Mouse (Mus musculus) adrenal gland, postnatal 4 days (tissue): Measurements from ENCODE around the gene Asphd1. TPM values are rescaled to one million over a fixed set of nuclear protein-coding genes. Genes with fewer than 3 reads are reported as not detected.
"Not testable (repeated sequence)": the region's sequence is repeated elsewhere in the genome, so short reads cannot be mapped to it uniquely, and the experiment has no call there.

Source experiments
- DNase-seq, 2 experiments: peaks; one replicate each; pipeline ENCODE4 v3.0.0; 2021 to 2022; ENCODE audit warnings: low spot score in 2 of 2, mixed read lengths in 2 of 2
- total RNA-seq, 2 experiments: library from RNA; stranded (reverse); gene quantifications; 2 replicates each; pipeline ENCODE4 v1.2.3; 2021

The Asphd1 gene
- total RNA-seq, 2 experiments from 2014 or later, result 3.0 to 3.7 TPM

- no peak for DNase-seq
Measured at GRCm38 (mm10) chr7:126951741-126952140, 2.4 kb upstream of the Asphd1 start.

- DNase-seq, result no peak
Measured at GRCm38 (mm10) chr7:126950647-126951615, 1.5 kb upstream of the Asphd1 start.

- DNase-seq, result peak; percentile 84 to 87
Measured at GRCm38 (mm10) chr7:126949793-126950646, 638 bp upstream of the Asphd1 start, which contains the start of gene Sez6l2. Gene Sez6l2, plus strand, starts transcription at chr7:126950563.

- DNase-seq, result no peak
Measured at GRCm38 (mm10) chr7:126948626-126949025, 756 bp downstream of the Asphd1 start.

GRCm38 (mm10) chr7:126946530-126946929 is 2.9 kb downstream of the Asphd1 start:
- no peak for DNase-seq

- no peak for DNase-seq
Measured at GRCm38 (mm10) chr7:126941801-126942200, 7.6 kb downstream of the Asphd1 start.

DNA sequence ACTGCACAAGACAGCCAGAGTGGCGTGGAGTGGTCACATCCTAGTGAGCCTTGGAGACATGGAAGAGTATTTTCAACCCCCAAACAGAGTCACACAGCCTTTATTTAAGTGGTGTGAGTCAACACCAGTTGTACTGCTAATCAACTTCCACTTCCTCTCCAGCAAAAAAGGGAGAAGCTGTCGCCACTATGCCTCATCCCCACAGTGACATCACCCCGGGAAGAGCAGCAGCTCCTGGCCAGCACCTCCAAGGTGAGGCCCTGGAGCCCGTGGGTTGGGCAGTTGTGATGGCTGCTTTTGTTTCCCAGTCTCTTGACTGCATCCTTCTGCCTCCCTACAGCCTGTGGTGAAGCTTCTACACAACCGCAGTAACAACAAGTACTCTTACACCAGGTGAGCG is 8.2 kb downstream of the Asphd1 start:
- DNase-seq, result no peak

DNA sequence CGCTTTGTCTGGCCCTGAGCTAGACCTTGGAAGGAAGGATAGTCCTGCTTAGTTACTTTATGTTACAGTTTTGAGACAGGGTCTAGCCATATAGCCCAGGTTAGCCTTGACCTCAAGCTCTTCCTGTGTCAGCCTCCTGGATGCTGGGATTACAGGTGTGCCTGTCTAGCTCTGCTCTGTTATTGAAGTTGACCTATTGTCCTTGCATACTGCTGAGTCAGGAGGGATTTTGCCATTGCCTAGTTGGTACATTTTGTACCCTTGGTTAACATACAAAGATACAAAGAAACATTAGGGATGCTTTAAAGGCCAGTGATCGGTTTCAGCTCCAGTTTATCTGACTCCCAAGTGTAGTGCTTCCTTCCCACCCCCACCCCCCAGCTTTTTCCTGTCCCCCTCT is 16.7 kb downstream of the Asphd1 start:
- DNase-seq, result no peak

DNA sequence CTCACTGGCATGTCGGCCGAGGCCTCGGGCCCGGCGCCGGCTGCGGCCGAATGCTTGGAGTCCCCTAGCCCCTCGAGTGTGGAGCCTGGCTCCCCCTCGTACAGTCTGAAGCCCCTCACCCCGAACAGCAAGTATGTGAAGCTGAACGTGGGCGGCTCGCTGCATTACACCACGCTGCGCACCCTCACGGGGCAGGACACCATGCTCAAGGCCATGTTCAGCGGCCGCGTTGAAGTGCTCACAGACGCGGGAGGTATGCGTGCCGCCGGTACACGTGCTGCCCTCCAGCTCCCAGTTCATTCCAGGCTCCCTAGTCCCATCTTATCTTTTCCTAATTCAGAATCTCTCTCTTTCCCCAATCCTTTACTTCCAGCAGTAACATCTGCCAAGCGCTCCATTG is 20.3 kb downstream of the Asphd1 start:
- no peak for DNase-seq

- DNase-seq, result peak; percentile 83 to 90
Measured at GRCm38 (mm10) chr7:126928384-126929037, 20.9 kb downstream of the Asphd1 start, which contains the start of gene Kctd13. Gene Kctd13, plus strand, starts transcription at chr7:126928879.

DNA sequence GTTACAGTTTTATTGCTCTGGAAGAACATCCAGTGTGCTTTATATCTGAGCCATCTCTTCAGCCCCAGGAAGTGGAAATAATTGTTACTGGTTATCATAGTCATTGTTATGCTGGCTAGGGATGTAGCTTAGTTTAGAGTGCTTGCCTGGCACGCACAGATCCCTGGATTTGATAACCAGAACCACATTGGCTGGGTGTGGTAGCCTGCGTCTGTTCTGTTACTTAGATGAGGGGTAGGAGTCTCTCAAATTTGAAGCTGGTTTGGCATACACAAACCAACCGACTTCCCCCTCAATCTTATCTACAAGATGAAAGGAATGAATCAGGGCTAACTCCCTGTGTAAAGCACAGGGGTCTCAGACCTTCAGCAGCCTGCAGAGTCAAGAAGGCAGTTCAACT is 23.1 kb downstream of the Asphd1 start:
- no peak for DNase-seq

GRCm38 (mm10) chr7:126923999-126924398 is 25.4 kb downstream of the Asphd1 start:
- no peak for DNase-seq

GRCm38 (mm10) chr7:126922624-126923060 is 26.7 kb downstream of the Asphd1 start, which contains the start of gene Tmem219:
Gene Tmem219, minus strand, starts transcription at chr7:126922917.
- DNase-seq, result no peak

DNA sequence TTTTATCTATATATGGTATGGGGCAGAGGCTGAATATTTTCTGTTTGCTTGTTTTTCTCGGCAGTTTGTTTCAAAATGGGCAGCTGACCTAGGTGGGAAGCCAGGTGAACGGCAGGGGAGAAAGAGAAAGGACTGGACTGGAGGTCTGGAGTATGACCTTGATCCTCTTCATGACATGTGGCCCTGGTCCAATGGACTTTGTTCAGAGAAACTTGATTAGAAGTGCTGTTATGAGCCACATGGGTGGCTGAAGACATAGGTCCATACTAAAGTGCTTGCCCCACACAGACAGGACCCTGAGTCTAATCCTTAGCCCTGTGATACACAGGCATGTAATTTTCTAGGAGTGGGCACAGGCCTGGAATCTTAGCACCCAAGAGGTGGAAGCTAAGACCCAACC is 27.8 kb downstream of the Asphd1 start:
- DNase-seq, result no peak

DNA sequence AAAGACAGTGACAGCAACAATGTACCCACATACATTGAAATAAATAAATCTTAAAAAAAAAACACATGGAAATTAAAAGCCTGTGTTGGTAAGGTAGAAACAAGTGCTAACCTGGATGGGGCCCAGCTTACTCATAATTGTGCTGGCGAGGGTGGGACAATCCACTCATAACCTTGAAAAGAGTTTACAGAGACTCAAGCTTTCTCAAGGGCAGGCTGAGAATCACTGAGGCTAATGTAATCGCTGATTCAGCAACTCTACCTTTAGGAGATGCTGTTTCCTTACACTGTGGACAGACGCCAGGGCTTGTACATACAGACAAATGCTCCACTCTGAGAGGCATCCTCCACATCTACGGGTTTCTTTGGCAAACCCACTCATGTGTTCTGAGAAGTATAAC is 29.4 kb downstream of the Asphd1 start:
- no peak for DNase-seq

DNA sequence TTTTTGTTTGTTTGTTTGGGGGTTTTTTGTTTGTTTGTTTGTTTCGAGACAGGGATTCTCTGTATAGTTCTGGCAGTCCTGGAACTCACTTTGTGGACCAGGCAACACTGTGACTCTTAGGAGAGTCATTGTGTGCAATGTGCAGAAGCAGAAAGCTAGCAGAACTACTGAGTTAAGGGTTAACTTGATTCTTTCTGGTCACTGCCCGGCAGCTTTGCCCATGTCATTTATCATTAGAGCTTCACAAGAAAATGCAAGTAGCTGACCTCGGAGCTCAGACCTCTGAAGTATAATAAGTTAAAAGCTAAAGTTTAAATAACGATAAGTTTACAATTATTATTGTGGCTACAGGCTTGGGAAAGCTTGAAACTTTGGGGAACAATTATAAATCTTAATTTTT is 31.0 kb downstream of the Asphd1 start:
- DNase-seq, result not testable (repeated sequence)

GRCm38 (mm10) chr7:126914844-126915243 is 34.5 kb downstream of the Asphd1 start:
- no peak for DNase-seq

DNA sequence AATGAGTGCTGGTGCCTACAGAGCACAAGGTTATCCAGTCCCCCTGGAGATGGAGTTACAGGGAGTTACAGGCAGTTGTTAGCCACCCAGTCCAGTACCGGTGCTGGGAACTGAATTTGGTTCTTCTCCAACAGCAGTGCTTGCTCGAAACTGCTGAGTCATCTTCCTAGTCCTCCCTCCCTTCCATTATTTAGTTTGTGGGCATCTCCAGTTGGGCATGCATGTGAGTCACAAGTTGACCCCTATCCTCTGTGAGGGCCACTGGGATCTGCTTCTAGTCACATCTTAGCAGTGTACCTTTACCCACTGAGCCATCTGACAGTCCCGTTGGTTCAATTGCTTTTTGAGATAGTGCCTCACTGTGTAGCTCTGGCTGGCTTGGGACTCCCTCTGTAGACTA is 43.8 kb downstream of the Asphd1 start:
- DNase-seq, result no peak

DNA sequence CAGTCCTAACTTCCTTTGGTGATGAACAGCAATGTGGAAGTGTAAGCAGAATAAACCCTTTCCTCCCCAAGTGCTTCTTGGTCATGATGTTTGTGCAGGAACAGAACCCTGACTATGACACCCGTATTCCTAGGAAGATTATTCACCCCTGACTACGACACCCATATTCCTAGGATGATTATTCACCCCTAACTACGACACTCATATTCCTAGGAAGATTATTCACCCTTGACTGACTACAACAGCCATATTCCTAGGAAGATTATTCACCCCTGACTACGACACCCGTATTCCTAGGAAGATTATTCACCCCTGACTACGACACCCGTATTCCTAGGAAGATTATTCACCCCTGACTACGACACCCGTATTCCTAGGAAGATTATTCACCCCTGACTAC is 49.6 kb downstream of the Asphd1 start:
- DNase-seq, result not testable (repeated sequence)

- peak; percentile 99 for DNase-seq
Measured at GRCm38 (mm10) chr7:126898102-126898990, 51.0 kb downstream of the Asphd1 start.
